Mouse (Mus musculus) lung, embryonic 14.5 days (tissue): ENCODE data around the gene H60b. TPM values are rescaled to one million over a fixed set of nuclear protein-coding genes. Genes with fewer than 3 reads are reported as not detected.
"Not testable (repeated sequence)": the region's sequence is repeated elsewhere in the genome, so short reads cannot be mapped to it uniquely, and the experiment has no call there.

ENCODE experiments used
- ATAC-seq: fragments of 200-750 bp; cut with Nextera tagmentation; 2 replicates; pipeline ENCODE4 v1.8.0; 2017; ENCODE audit warnings: mild to moderate bottlenecking, moderate TSS enrichment, moderate library complexity; ENCODE audit not compliant: insufficient read depth
- DNase-seq: peaks from one replicate; pipeline ENCODE4 v3.0.0-alpha.2; 2015
- H3K27ac ChIP-seq: fragments of 300-500 bp; sonication (generic); 2 replicates; pipeline ENCODE4 v1.5.1; 2014; ENCODE audit warnings: low read depth, mild to moderate bottlenecking, moderate library complexity
- H3K27me3 ChIP-seq: fragments of 300-500 bp; sonication (generic); 2 replicates; pipeline ENCODE4 v1.6.1; 2014; ENCODE audit warnings: low read length, control low read depth; ENCODE audit not compliant: insufficient read depth
- H3K36me3 ChIP-seq: fragments of 300-500 bp; sonication (generic); 2 replicates; pipeline ENCODE4 v1.6.1; 2014; ENCODE audit warnings: control low read depth; ENCODE audit not compliant: insufficient read depth
- H3K4me1 ChIP-seq: fragments of 300-500 bp; sonication (generic); 2 replicates; pipeline ENCODE4 v1.6.1; 2014; ENCODE audit warnings: antibody characterized with exemption, control low read depth; ENCODE audit not compliant: insufficient read depth
- H3K4me2 ChIP-seq: fragments of 300-500 bp; sonication (generic); 2 replicates; pipeline ENCODE4 v1.6.1; 2014; ENCODE audit warnings: mild to moderate bottlenecking
- H3K4me3 ChIP-seq: fragments of 300-500 bp; sonication (generic); 2 replicates; pipeline ENCODE4 v1.5.1; 2014; ENCODE audit warnings: low read depth, low read length
- H3K9ac ChIP-seq: fragments of 300-500 bp; sonication (generic); 2 replicates; pipeline ENCODE4 v1.6.1; 2014
- H3K9me3 ChIP-seq: fragments of 300-500 bp; sonication (generic); 2 replicates; pipeline ENCODE4 v1.6.1; 2016; ENCODE audit warnings: low read depth, low read length, control low read depth
- CTCF ChIP-seq: IDR thresholded peaks from 2 replicates; pipeline ENCODE4 v1.5.1; 2016; ENCODE audit warnings: antibody characterized with exemption, low read depth
- WGBS: fragments of 180-500 bp; shearing (Covaris S2); extraction: QIAGEN DNeasy Blood & Tissue Kit; methylation state at CpG from one replicate; pipeline ENCODE4 v1.1.7; 2014; 5-methylcytosine and 5-hydroxymethylcytosine counted together
- polyA plus RNA-seq: library from polyadenylated mRNA; unstranded; fragments of >200 nt; fragmentation: Nextera tagmentation; extraction: Ambion mirVana; gene quantifications from 2 replicates; pipeline ENCODE4 v1.2.1, GENCODE M21; 2014

H60b gene
- polyA plus RNA-seq = 0.99 and 1.1 TPM in 2 replicates

DNA sequence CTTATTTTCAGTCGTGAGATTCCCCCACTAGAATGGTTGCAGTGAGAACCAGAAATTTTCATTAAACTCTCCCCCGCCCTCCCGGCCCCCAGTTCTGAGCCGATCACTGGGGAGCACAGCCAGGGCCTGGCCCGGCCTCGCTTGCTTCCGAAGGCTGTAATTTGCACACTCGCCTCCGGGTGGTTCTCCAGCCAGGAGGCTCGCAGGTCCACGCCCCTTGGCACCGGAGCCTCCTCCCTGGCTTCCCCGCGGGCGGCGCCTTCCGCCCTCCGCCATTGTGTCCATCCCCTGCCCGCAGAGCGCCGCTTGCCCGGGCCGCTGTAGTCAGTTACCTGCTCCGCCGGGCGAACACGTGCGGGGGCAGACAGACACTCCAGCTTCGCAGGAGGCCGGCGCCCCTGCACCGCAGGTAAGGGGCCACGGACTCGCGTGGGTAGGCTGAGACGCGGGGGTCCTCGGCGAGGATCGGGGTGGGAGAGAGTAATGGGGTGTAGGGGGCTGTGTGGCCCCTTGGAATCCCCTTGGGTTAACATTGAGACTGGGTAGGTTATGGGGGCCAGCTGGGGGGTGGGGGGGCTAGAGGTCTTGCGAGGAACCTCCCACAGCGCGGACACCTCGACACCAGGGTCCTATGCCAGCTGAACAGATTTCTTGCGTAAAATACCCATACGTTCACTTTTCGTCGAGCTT is at the start of gene H60b, which contains the start of gene Raet1e:
TSS of gene H60b (plus strand) at position 277 of the 690 bp plus-strand sequence.
TSS of gene Raet1e (plus strand) at position 260 of the 690 bp plus-strand sequence.
- under 1% methylated on average over 47 of the region's 48 CpGs for WGBS
- TF ChIP-seq CTCF = peak; percentile 43
- H3K4me1 ChIP-seq, H3K9me3 ChIP-seq, H3K36me3 ChIP-seq, H3K27ac ChIP-seq: not testable (repeated sequence)
- peak within 1 kb of the TSS; percentile 20; the same call in 1 of the 2 replicates for H3K9ac ChIP-seq
- ATAC-seq (peak; percentile 83), DNase-seq (peak; percentile 82)
- peak within 1 kb of the TSS; percentile 38 for H3K4me3 ChIP-seq
- peak within 1 kb of the TSS; percentile 63 for H3K4me2 ChIP-seq
- H3K27me3 ChIP-seq = peaks cover 65% of the 10 kb centered on the region

DNA sequence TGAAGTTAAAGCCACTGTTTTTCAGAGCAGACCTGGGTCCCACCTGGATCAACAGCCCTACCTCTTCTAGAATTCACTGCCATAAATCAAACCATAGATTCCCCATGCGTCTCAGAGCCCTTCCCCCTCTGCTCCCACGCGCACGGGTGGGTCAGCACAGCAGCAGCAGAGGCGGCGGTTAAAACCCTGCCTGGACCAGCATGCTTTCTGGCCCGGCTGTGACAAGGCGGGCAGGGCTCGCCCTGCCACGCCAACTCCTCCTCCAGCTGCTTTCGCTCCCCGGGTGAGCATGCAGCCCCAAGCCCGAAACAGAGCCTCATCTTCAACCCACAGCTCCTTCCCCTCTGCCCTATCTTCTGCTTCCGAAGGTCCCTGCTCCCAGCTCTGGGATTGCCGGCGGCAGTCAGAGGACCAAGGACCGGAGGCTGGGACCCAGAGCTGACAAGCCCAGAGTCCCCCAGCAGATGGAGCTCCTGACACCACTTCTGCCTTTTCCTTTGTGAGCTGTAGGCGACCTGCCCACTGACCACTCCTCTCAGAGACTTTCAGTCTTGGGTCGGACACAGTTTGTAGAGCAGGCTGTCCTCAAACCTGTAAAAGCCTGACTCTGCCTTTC is 17.6 kb upstream of the H60b start:
- Histone ChIP-seq H3K4me2 (peak overlapping the region; percentile 67), H3K9ac (peak overlapping the region; percentile 56), H3K4me3 (peak overlapping the region; percentile 39), H3K4me1 (no peaks in the 10 kb centered on the region), H3K36me3 (no peaks in the 10 kb centered on the region), H3K27ac (no peak overlapping the region), H3K9me3 (no peaks in the 10 kb centered on the region), H3K27me3 (no peaks in the 10 kb centered on the region)
- DNase-seq = peak; percentile 92
- ATAC-seq = peak; percentile 86
- TF ChIP-seq CTCF = peak; percentile 79
- WGBS = 1% methylated on average over 19 of the region's 19 CpGs

DNA sequence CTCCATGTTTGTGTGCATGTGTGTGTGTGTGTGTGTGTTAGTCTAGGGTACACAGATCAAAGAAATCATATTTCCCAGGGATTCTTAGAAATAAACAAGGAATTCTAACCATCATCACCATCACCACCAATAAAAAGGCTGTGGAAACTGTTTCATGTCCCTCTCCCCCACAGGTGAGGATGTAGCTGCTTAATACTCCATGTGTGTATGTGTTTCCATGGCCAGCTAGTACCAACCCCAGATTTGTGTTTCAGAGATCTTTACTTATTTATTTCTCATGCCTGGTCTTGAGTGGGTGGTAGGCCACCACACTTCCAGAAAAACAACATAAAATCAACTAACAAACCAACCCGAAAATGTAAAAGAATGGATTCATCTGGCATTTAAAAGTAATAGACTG is 16.2 kb upstream of the H60b start:
- not testable (repeated sequence) for H3K4me3 ChIP-seq, H3K36me3 ChIP-seq, H3K4me1 ChIP-seq, ATAC-seq, H3K4me2 ChIP-seq, H3K9ac ChIP-seq, H3K27ac ChIP-seq, H3K27me3 ChIP-seq, H3K9me3 ChIP-seq
- peak; percentile 72 for DNase-seq
- WGBS = 82% methylated on average over 1 of the region's 1 CpGs

- Histone ChIP-seq H3K27ac (no peak overlapping the region), H3K4me1 (no peaks in the 10 kb centered on the region), H3K27me3 (no peaks in the 10 kb centered on the region), H3K9me3 (no peaks in the 10 kb centered on the region), H3K4me3 (no peak overlapping the region), H3K9ac (no peak overlapping the region), H3K4me2 (no peak overlapping the region), H3K36me3 (no peaks in the 10 kb centered on the region)
- no peak for ATAC-seq
- no peak for TF ChIP-seq CTCF
- 76% methylated on average over 5 of the region's 5 CpGs for WGBS
- DNase-seq = no peak
Measured at GRCm38 (mm10) chr10:22142926-22143325, 15.5 kb upstream of the H60b start.

GRCm38 (mm10) chr10:22148441-22149072 is 9.8 kb upstream of the H60b start:
- Histone ChIP-seq H3K27ac (0 out of 2 replicates have a peak overlapping the region, but pooled peaks have one; percentile 20), H3K36me3 (no peaks in the 10 kb centered on the region), H3K4me2 (peak overlapping the region; percentile 84), H3K4me1 (peaks cover 4% of the 10 kb centered on the region; the same call in 1 of the 2 replicates), H3K9ac (peak overlapping the region; percentile 79), H3K27me3 (peaks cover 30% of the 10 kb centered on the region), H3K4me3 (peak overlapping the region; percentile 70), H3K9me3 (no peaks in the 10 kb centered on the region)
- ATAC-seq (peak; percentile 87), DNase-seq (peak; percentile 88)
- under 1% methylated on average over 49 of the region's 50 CpGs for WGBS
- peak; percentile 65 for TF ChIP-seq CTCF

- 0 out of 2 replicates have a peak within 1 kb of the TSS, but pooled peaks have one; percentile 20 for H3K27ac ChIP-seq
- DNase-seq = peak; percentile 64
- peak within 1 kb of the TSS; percentile 79 for H3K9ac ChIP-seq
- under 1% methylated on average over 37 of the region's 37 CpGs for WGBS
- no peak for TF ChIP-seq CTCF
- H3K27me3 ChIP-seq = peaks cover 37% of the 10 kb centered on the region
- peak; percentile 56 for ATAC-seq
- H3K4me1 ChIP-seq = peaks cover 4% of the 10 kb centered on the region; the same call in 1 of the 2 replicates
- peak within 1 kb of the TSS; percentile 84 for H3K4me2 ChIP-seq
- no peaks in the 10 kb centered on the region for H3K9me3 ChIP-seq
- H3K36me3 ChIP-seq = no peaks in the 10 kb centered on the region
- peak within 1 kb of the TSS; percentile 70 for H3K4me3 ChIP-seq
Measured at GRCm38 (mm10) chr10:22149073-22149690, 9.2 kb upstream of the H60b start, which contains the start of gene E030030I06Rik. Gene E030030I06Rik (minus strand): TSS chr10:22149270.
